Mouse (Mus musculus) megakaryocyte, embryonic 14.5 days (primary cell): ENCODE data around the gene Asic5.

Experiments
- FLI1 ChIP-seq: IDR thresholded peaks from 2 replicates; pipeline ENCODE4 v1.6.1; 2012; ENCODE audit warnings: low read length, inconsistent platforms, mixed read lengths
- GATA1 ChIP-seq: IDR thresholded peaks from 3 replicates; pipeline ENCODE4 v1.6.1; 2012; ENCODE audit warnings: mixed read lengths, low read length, inconsistent platforms, borderline replicate concordance

DNA sequence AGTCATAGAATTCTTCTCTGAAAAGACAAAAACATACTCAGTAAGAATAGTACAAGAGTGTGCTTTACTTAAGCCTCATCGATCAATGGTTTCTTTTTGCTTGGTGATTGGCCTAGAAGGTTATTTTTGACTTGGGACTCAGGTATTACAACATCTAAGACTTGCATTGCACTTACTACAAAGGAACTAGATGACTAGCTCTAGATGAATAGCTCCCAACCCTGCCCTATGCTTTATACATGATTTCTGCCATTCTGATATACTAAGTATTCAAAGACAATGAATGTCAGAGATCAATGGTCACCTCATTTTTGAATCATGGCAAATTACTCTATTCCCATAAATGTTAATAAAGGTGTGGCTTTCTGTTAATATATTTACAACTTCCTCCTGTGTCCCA is 24.9 kb downstream of the Asic5 start:
- no peak for TF ChIP-seq GATA1
- TF ChIP-seq FLI1 = no peak
